Mouse (Mus musculus) spleen, adult 18-20 months (tissue): ENCODE measurements around the gene Mup14.
"Not testable (repeated sequence)": the region's sequence is repeated elsewhere in the genome, so short reads cannot be mapped to it uniquely, and the experiment has no call there.

Experiments used
- DNase-seq, 2 experiments: peaks; one replicate each; pipeline ENCODE4 v3.0.0; 2022; ENCODE audit warnings: mixed read lengths in 2 of 2

Mup14 gene

DNA sequence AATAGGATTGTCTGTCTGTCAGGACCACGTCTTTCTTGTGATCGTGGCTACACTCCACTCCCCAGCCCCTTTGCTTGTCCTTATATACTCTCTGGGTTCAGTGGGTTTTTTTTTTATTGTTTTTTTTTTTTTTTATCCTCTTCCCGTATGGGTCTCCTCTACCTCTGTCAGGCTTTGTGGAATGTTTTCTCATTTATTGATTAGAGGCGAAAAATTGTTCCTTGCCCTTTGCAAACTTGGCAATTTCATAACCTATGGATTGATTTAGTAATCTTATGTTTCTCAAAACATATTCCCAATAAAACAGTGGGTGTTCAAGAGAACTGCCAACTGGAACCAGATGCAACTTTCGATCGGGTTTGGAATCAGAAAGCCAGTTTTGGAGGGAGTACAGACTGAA, at the start of gene Mup14:
Mup14 (minus strand) TSS at position 101 of the 400 bp plus-strand sequence.
- not testable (repeated sequence) for DNase-seq

DNA sequence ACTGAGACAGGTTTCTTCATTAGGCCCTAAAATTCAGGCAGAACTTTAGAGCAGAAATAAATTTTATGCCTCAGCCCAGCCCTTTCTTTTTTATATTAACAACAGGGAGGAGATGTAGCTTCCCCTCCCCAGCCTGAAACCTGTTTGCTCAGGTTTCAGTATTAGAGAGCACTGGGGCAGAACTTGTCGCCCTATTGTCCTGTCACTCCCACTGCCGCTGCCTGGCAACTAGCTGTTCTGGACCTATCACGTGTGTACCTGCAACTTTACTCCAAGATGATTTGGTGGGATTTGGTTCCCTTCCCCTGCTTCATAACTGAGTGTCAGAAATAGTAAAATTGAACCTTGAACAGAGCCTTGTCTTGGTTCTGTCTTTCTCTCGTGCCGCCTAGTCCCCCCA, 34.3 kb upstream of the Mup14 start:
- not testable (repeated sequence) for DNase-seq
